Mouse (Mus musculus) layer of hippocampus, postnatal 25 days (tissue): Measurements from ENCODE around the gene Tcp10b. TPM values are rescaled to one million over a fixed set of nuclear protein-coding genes. Genes with fewer than 3 reads are reported as not detected.
"Not testable (repeated sequence)": the region's sequence is repeated elsewhere in the genome, so short reads cannot be mapped to it uniquely, and the experiment has no call there.

Source experiments
- DNase-seq, 2 experiments: peaks; one replicate each; pipeline ENCODE4 v3.0.0; 2022; ENCODE audit warnings: mixed read lengths in 2 of 2, low spot score in 1 of 2; ENCODE audit errors: extremely low spot score in 1 of 2
- total RNA-seq, 2 experiments: library from RNA; stranded (reverse); gene quantifications; 2 replicates each; pipeline ENCODE4 v1.2.3; 2021

The Tcp10b gene
- total RNA-seq, result under 1 TPM; 0.20 to 0.82 TPM

- not testable (repeated sequence) for DNase-seq
Observed at GRCm38 (mm10) chr17:13060804-13061203, at the start of gene Tcp10b. Gene Tcp10b, plus strand, starts transcription at chr17:13061104.

DNA sequence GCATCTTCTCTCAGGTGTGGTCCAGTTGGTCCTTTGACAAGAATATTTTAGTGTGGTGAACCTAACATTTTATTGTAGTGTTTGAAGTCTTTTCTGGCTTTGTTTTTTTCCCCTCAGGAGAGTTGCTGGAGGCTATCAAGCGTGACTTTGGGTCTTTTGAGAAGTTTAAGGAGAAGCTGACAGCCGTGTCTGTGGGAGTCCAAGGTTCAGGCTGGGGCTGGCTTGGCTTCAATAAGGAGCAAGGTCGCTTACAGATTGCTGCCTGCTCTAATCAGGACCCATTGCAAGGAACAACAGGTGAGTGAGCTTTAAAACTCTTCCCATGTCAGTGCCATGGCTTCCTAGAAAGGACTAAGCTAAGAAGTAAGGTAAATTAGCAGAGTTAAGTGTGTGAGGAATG, 47.6 kb upstream of the Tcp10b start:
- DNase-seq, result no peak

DNA sequence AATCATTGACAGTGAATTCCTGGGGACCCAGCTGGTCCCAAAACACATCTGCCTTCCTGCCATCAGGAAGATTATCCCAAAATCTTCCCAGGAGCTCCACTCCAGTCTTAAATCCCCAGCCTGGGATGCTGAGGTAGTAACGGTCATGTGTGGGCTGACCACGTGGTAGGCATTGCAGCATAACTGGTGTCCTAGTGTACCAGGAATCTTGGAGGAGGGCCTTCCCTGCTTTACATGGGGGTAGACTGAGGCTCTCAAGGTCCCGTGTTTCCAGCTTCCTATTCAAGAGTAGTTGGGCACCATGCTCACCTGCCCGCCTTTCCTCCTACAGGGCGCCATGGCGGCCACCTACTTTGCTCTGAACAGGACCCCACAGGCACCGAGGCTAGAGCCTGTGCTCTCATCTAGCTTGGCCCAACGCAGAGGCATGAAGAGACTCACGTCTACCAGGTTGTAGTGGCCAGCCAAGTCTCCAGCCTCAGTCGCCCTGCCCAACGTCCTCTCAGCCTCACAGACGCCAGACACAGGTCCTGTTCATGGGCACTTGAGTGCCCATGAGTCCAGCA, 24.2 kb upstream of the Tcp10b start:
- DNase-seq, result not testable (repeated sequence)

GRCm38 (mm10) chr17:13043846-13044673, 16.8 kb upstream of the Tcp10b start:
- DNase-seq, result peak; percentile 36 to 42

GRCm38 (mm10) chr17:13052124-13052813, 8.6 kb upstream of the Tcp10b start, which contains the start of gene Gpr31b:
Gene Gpr31b, minus strand, starts transcription at chr17:13052296.
- DNase-seq, result not testable (repeated sequence)

- not testable (repeated sequence) for DNase-seq
Observed at GRCm38 (mm10) chr17:13062882-13063281, 2.0 kb downstream of the Tcp10b start.

- not testable (repeated sequence) for DNase-seq
Observed at GRCm38 (mm10) chr17:13067864-13068385, 7.0 kb downstream of the Tcp10b start.

DNA sequence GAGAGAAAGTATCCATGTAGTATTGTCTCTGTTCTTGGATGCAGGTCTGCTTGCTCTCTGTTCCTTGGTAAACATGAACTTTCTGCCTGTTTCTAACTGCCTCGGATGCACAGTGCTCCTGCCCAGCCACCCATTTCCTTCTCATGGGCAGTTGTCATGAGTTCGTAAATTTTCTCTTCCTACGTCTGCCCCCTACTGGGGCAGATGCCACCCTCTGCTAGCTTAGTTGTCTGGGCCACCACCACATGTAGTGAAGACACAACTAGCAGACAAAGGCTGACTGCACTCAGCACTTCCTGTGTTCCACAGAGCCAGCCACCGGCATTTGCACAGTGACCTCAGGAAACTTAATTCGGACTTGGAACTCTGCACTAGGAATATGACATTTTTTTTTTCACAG, 8.3 kb downstream of the Tcp10b start:
- DNase-seq, result not testable (repeated sequence)

DNA sequence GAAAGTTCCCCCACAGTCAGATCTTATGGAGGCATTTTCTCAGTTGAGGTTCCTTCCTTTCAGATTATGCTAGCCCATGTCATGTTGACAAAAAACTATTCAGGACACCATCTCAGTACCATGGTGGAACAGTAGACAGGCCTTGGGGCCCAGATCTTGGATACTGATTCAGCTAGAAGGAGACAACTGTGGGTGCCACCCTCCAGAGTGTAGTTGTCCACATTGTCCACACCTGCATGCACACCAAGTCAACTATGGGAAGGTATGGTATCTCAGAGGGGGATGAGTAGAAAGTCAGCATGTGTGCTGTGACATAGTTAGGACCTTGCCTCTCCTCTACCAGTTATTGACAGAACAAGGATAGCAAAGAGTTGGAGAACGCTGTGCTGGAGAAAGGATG, 30.6 kb downstream of the Tcp10b start:
- DNase-seq, result not testable (repeated sequence)

DNA sequence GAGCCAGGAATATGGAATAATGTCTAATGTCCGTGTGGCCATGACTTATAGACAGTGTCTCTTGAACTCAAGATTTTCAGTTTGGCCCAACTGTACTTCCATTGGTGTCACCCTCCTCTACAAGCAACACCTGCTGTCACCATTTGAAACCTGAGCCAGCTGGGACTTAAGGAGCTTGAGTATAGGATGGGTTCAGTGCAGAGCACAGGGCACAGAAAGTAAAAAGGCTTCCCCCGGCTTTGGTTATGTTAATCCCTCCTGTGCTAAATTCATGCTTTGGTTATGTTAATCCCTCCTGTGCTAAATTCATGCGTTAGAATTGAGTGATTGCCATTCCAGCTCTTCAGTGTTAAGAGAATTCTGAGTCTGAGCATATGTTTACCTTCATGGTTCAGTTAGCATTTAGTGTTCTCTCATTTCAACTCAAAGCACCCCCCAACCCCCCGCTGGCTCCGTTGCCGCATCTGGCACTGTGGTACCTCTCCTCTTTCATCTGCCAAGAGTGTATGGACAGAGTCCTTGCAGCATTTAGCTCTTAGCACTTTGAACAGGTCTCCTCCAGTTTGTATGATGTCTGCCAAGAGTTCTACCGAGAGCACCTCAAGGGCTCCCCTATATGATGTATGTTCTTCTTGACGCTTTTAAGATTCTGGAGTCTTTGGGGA, 31.3 kb downstream of the Tcp10b start:
- DNase-seq, result not testable (repeated sequence)

DNA sequence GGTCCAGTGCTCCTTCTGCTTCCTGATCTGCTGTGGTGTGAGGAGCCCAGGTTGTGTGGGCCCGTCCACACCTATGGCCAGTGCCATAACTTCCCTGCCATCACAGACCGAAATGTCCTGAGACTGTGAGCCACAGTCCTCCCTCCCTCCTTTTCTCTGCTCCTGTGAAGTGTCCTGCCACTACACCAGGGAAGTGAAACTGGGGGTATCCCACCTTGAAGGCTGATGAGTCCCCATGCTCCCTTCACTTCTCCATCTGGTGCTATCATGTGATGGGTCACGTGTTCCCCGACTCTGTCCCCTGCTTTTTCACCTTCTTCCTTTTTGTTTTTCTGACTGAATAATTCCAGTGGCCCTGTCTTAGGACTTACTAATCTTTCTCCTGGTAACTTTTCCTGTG, 32.1 kb downstream of the Tcp10b start:
- DNase-seq, result not testable (repeated sequence)

DNA sequence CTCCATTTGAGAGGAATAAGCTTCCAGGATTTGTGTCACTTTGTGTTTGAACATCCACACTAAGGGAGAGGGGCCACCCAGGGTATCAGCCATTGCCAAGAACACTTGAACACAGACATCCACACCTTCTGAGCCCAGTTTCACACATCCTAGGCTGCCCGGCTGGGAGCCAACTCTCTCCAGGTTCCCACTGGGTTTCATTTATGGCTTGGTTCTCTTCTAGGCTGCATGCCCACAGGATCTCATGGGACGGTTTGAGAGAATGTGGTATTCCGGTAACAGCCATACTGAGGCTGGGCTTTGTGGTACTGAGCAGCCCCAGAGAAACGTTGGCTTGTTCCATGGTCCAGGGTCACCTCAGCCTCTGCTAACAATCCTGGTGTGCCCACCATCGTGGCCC, 45.7 kb downstream of the Tcp10b start:
- DNase-seq, result not testable (repeated sequence)

- DNase-seq, result not testable (repeated sequence)
Observed at GRCm38 (mm10) chr17:13112504-13113291, 51.8 kb downstream of the Tcp10b start.

GRCm38 (mm10) chr17:13123308-13124038, 62.6 kb downstream of the Tcp10b start:
- not testable (repeated sequence) for DNase-seq

- DNase-seq, result not testable (repeated sequence)
Observed at GRCm38 (mm10) chr17:13124241-13124640, 63.3 kb downstream of the Tcp10b start.

GRCm38 (mm10) chr17:13129324-13129723, 68.4 kb downstream of the Tcp10b start:
- DNase-seq, result not testable (repeated sequence)

DNA sequence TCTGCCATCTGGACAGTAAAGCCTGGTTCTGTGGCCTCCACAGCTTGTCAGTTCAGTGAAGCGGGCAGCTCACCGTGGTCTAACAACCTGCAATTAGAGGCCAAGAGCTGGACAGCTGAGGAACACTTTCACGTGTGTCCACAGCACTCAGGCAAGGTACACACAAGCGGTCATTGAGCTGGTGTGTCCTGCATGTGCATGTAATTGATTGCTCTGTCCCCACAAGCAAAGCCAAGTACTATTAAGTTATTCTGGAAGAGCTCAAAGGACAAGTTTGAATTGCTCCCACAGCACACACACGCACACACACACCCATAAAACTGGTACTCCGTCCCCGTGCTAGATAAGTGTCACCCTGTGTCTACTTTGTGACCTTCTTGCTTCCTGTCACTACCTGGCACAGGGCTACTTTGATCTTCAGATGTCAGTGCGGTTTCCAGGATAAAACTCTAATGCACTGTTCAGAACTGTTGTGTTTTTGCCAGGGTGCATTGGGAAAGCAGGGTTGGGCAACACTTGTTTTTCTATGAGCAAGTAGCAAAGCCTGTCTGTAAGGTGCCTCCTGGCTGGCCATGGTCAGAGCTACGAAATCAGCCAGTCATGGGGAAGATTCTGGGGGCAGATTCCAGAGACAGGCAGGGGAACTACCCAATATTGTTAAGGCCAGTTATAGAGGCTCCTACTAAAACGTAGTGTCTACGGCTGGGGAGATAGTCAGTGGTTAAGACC, 69.0 kb downstream of the Tcp10b start:
- not testable (repeated sequence) for DNase-seq

GRCm38 (mm10) chr17:13131710-13132109, 70.8 kb downstream of the Tcp10b start, which contains the start of gene Unc93a:
Gene Unc93a, minus strand, starts transcription at chr17:13131810.
- DNase-seq, result not testable (repeated sequence)
